Mouse (Mus musculus) hindbrain, embryonic 16.5 days (tissue): ENCODE results near the gene Tnfaip1. TPM values are rescaled to one million over a fixed set of nuclear protein-coding genes. Genes with fewer than 3 reads are reported as not detected.

Source experiments
- ATAC-seq: fragments of 200-750 bp; cut with Nextera tagmentation; 2 replicates; pipeline ENCODE4 v1.8.0; 2017; ENCODE audit warnings: moderate TSS enrichment, moderate library complexity
- H3K27ac ChIP-seq: fragments of 300-500 bp; sonication (generic); 2 replicates; pipeline ENCODE4 v1.5.1; 2014; ENCODE audit warnings: low read depth, mild to moderate bottlenecking, control low read depth, low read length, moderate library complexity
- H3K27me3 ChIP-seq: fragments of 300-500 bp; sonication (generic); replicated peaks from 2 replicates; pipeline ENCODE4 v1.6.1; 2014; ENCODE audit warnings: low read length; ENCODE audit not compliant: control insufficient read depth, insufficient read depth
- H3K36me3 ChIP-seq: fragments of 300-500 bp; sonication (generic); 2 replicates; pipeline ENCODE4 v1.6.1; 2014; ENCODE audit warnings: mild to moderate bottlenecking, low read length, moderate library complexity, mixed read lengths; ENCODE audit not compliant: control insufficient read depth, insufficient read depth
- H3K4me1 ChIP-seq: fragments of 300-500 bp; sonication (generic); 2 replicates; pipeline ENCODE4 v1.6.1; 2014; ENCODE audit warnings: low read depth, low read length; ENCODE audit not compliant: control insufficient read depth, insufficient read depth
- H3K4me2 ChIP-seq: fragments of 300-500 bp; sonication (generic); 2 replicates; pipeline ENCODE4 v1.6.1; 2014; ENCODE audit warnings: mild to moderate bottlenecking, low read length, control low read depth, moderate library complexity
- H3K4me3 ChIP-seq: fragments of 300-500 bp; sonication (generic); 2 replicates; pipeline ENCODE4 v1.5.1; 2014; ENCODE audit warnings: mild to moderate bottlenecking, low read length, control low read depth, moderate library complexity
- H3K9ac ChIP-seq: fragments of 300-500 bp; sonication (generic); 2 replicates; pipeline ENCODE4 v1.6.1; 2014; ENCODE audit warnings: low read depth, mild to moderate bottlenecking, control low read depth, low read length, moderate library complexity
- H3K9me3 ChIP-seq: fragments of 300-500 bp; sonication (generic); 2 replicates; pipeline ENCODE4 v1.6.1; 2014; ENCODE audit warnings: mild to moderate bottlenecking, low read length, moderate library complexity; ENCODE audit not compliant: control insufficient read depth
- WGBS: fragments of 180-500 bp; shearing (Covaris S2); extraction: QIAGEN DNeasy Blood & Tissue Kit; methylation state at CpG from one replicate; pipeline ENCODE4 v1.1.7; 2014; 5-methylcytosine and 5-hydroxymethylcytosine counted together
- polyA plus RNA-seq: library from polyadenylated mRNA; unstranded; fragments of >200 nt; fragmentation: Nextera tagmentation; extraction: Ambion mirVana; gene quantifications from 2 replicates; pipeline ENCODE4 v1.2.1, GENCODE M21; 2015

Gene Tnfaip1
- polyA plus RNA-seq, 1 experiment from 2014 or later = 69.3 TPM

DNA sequence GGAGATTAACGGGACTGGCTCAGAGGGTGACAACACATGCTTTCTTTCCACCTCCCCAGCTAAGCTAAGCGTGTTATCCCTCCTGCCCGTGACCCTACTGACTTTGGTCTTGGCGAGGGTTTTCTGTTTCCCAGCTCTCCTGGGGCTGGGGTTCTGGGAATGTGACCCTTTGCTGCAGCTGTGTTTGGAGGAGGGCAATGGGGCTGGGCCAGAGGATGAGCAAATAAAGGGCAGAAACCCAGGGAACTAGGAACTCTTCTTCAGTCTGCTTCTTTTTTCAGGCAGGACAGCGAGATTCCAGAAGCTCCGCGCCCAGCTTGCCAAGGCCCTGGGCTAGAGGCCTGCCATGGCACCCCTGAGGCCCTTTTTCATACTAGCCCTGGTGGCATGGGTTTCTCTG, 37.1 kb downstream of the Tnfaip1 start, which contains the start of gene Vtn:
TSS of gene Vtn (plus strand) at position 88 of the 400 bp plus-strand sequence.
- WGBS = 51% methylated on average over 7 of the region's 7 CpGs
- peak within 1 kb of the TSS; percentile 93 for H3K27ac ChIP-seq
- H3K4me1 ChIP-seq = peaks cover 15% of the 10 kb centered on the region
- H3K4me3 ChIP-seq = peak within 1 kb of the TSS; percentile 80
- peaks cover 3% of the 10 kb centered on the region; the same call in 1 of the 2 replicates for H3K27me3 ChIP-seq
- no peaks in the 10 kb centered on the region for H3K9me3 ChIP-seq
- H3K4me2 ChIP-seq = peak within 1 kb of the TSS; percentile 73
- H3K36me3 ChIP-seq = no peaks in the 10 kb centered on the region
- H3K9ac ChIP-seq = peak within 1 kb of the TSS; percentile 86
- ATAC-seq = no peak

DNA sequence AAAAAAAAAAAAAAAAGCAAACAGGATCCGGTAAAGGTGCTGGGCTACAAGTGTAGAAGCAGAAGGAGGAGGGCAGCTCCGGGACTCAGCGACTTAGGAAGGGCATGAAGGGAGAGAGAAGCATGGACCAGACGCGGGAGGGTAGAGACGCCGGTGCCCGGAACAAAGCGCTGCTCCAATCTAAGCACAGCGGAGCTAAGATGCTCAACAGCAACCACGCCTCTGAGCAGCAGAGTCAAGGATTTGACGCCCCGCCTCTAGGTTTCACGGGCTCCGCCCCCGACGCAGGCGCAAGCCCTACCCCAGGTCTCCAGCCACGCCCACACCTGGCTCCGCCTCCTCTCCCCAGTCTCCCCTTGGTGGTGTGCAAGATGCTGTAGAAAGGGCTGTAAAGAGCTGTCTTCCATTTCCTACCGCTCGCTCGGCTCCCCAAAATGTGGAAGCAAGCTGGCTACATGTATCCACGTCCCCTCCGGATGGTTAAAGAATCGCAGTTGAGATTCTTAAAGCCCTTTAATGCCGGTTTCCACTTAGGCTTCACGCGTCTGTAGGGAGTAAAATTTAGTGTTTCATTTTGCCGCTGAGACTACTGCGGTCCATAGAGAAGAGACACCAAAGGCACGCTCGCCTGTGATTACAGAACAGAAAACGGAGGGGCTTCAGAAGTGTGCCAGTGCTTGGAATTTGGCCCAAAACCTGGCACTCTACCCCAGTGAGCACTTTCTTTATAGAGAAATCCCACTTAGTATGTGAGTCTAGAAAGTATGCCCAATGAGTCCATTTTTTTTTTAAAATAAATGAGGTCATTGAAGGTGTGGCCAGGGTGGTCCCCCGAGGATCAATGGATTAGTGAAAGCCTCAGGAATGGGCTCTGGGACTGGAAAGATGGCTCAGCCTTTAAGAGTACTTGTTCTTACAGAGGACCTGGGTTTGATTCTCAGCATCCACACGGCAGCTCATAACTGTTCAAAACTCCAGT, 38.3 kb downstream of the Tnfaip1 start, which contains the start of gene Sarm1:
TSS of gene Sarm1 (minus strand) at position 211 of the 979 bp plus-strand sequence.
- WGBS = 3% methylated on average over 36 of the region's 36 CpGs

DNA sequence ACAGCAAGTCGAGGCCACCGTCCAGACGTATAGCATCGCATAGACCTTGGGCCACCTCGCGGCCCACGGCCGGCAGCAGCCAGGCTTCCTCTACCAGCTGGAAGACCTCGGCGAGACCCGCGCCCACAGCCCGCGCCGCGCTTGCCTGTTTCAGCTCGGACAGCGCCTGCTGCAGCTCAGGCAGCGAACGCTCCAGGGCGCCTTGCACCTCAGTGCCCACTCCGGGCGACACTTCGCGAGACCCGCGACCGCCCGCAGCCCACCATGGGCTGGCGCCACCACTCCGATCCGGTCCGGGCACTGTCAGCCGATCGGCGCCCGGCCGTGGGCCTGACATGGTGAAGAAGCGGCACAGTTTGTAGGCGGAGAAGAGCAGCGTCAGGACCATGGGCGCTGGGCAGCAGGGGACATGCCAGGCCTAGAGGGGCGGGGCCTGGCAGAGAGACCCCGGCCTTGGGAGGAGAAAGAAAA, 39.0 kb downstream of the Tnfaip1 start:
- under 1% methylated on average over 44 of the region's 44 CpGs for WGBS
- Histone ChIP-seq H3K4me2 (peak overlapping the region; percentile 73), H3K4me1 (peaks cover 15% of the 10 kb centered on the region), H3K9ac (peak overlapping the region; percentile 86), H3K36me3 (no peaks in the 10 kb centered on the region), H3K9me3 (no peaks in the 10 kb centered on the region), H3K27me3 (peaks cover 3% of the 10 kb centered on the region; the same call in 1 of the 2 replicates), H3K4me3 (peak overlapping the region; percentile 80), H3K27ac (peak overlapping the region; percentile 93)
- ATAC-seq = peak; percentile 86

More for the DNA sequence above, 38.3 kb downstream of the Tnfaip1 start, which contains the start of gene Sarm1:
- Histone ChIP-seq H3K9ac (peak within 1 kb of the TSS; percentile 86), H3K4me1 (peaks cover 15% of the 10 kb centered on the region), H3K27ac (peak within 1 kb of the TSS; percentile 93), H3K36me3 (no peaks in the 10 kb centered on the region), H3K4me3 (peak within 1 kb of the TSS; percentile 80), H3K9me3 (no peaks in the 10 kb centered on the region), H3K27me3 (peaks cover 3% of the 10 kb centered on the region; the same call in 1 of the 2 replicates), H3K4me2 (peak within 1 kb of the TSS; percentile 73)
- peak; percentile 96 for ATAC-seq

DNA sequence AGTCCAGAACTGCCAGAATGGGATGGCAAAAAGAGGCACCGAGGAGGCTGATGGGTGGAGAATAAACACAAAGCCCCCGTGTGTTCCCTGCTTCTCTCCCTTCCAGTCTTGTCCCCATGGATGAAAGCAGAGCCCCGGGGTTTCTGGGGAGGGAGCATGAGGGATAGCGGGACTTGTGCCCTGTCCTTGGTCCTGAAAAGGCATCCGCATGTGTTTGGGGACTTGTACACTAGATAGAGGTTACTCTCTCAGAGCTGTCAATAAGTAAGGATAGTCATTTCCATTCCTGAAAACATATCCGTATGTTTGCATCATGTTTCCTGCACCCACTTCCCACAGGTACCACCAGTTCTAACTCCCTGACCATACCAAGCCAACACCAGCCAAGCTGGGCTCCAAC, 40.2 kb downstream of the Tnfaip1 start:
- Histone ChIP-seq H3K4me1 (peaks cover 18% of the 10 kb centered on the region), H3K4me3 (peak overlapping the region; percentile 80)

DNA sequence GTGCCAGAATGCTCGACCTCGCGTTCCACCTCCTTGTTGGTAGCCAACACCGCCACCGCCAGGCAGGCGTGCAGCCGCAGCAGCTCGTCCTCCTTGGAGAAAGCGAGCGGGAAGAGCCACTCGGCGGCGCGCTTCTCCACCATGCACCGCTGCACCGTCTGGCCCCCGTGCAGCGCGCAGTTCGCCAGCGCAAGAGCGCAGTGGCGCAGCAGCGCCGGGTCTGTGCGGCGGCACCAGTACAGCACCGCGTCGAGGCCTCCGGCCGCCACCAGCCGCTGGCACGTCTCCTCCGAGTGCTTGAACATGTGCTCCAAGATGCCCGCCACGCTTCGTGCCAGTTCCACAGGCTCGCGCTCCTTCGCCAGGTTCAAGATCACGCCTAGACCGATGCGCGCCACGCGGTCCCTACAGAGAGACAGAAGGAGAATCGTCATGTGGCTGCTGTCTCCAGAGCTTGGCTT, 45.3 kb downstream of the Tnfaip1 start:
- H3K36me3 ChIP-seq = peaks cover 15% of the 10 kb centered on the region
- peak overlapping the region; percentile 19 for H3K4me3 ChIP-seq
- no peaks in the 10 kb centered on the region for H3K27me3 ChIP-seq
- ATAC-seq = peak; percentile 80
- H3K4me1 ChIP-seq = peaks cover 13% of the 10 kb centered on the region
- H3K9ac ChIP-seq = peak overlapping the region; percentile 20
- 9% methylated on average over 48 of the region's 48 CpGs for WGBS
- H3K9me3 ChIP-seq = no peaks in the 10 kb centered on the region
- H3K27ac ChIP-seq = no peak overlapping the region
- peak overlapping the region; percentile 47 for H3K4me2 ChIP-seq

More for the DNA sequence above, 40.2 kb downstream of the Tnfaip1 start:
- Histone ChIP-seq H3K4me2 (peak overlapping the region; percentile 73), H3K36me3 (no peaks in the 10 kb centered on the region), H3K9me3 (no peaks in the 10 kb centered on the region), H3K27me3 (peaks cover 3% of the 10 kb centered on the region; the same call in 1 of the 2 replicates), H3K9ac (peak overlapping the region; percentile 86), H3K27ac (peak overlapping the region; percentile 93; the same call in 1 of the 2 replicates)
- 7% methylated on average over 6 of the region's 6 CpGs for WGBS
- ATAC-seq = no peak

DNA sequence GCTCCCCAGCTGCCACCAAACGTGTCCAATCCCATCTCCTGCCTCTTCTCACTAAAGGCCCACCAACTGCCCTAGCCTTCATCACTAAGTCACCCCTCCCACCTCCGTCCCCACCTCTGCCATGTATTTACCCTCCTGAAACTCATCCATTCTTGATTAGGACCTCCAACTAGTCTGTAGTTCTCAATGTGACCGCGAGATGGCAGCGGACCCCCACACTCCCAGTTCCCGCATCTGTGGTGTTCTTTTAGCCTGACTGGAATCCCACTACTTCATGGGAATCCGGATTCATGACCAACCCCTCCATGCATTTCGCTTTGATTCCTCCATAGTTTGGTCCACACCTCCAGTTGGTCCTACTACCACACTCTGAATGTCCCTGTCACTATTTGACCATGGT, 48.0 kb downstream of the Tnfaip1 start:
- ATAC-seq = 0 out of 2 replicates have a peak, but pooled peaks have one; percentile 1
- H3K27ac ChIP-seq = no peak overlapping the region
- H3K36me3 ChIP-seq = peaks cover 24% of the 10 kb centered on the region
- H3K4me2 ChIP-seq = no peak overlapping the region
- peaks cover 9% of the 10 kb centered on the region for H3K4me1 ChIP-seq
- H3K9me3 ChIP-seq = no peaks in the 10 kb centered on the region
- 4% methylated on average over 8 of the region's 8 CpGs for WGBS
- no peak overlapping the region for H3K9ac ChIP-seq
- H3K4me3 ChIP-seq = no peak overlapping the region
- H3K27me3 ChIP-seq = no peaks in the 10 kb centered on the region

DNA sequence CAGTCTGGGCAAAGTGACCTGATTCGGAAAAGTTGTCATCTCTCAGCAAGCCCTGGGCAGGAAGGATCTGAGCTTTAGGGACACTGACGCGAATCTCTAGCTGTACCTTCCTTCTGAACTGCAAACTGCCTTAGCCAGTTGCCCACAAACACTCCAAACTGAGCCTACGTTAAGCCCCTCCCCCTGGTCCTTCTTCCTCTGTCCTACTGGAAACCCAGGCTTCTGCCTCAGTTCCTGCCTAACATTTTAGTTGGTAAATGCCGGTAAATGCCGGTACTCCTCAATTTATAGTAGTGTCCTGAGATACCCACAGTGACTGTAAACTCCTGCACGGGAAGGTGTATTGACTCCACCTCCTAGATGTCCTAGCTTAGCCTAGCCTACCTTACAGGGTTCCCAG, 52.5 kb downstream of the Tnfaip1 start:
- H3K27ac ChIP-seq = no peak overlapping the region
- no peak overlapping the region for H3K4me3 ChIP-seq
- H3K4me2 ChIP-seq = no peak overlapping the region
- no peaks in the 10 kb centered on the region for H3K9me3 ChIP-seq
- H3K36me3 ChIP-seq = peaks cover 48% of the 10 kb centered on the region
- no peaks in the 10 kb centered on the region for H3K4me1 ChIP-seq
- ATAC-seq = no peak
- H3K9ac ChIP-seq = no peak overlapping the region
- no peaks in the 10 kb centered on the region for H3K27me3 ChIP-seq
- 69% methylated on average over 7 of the region's 7 CpGs for whole genome bisulfite sequencing

DNA sequence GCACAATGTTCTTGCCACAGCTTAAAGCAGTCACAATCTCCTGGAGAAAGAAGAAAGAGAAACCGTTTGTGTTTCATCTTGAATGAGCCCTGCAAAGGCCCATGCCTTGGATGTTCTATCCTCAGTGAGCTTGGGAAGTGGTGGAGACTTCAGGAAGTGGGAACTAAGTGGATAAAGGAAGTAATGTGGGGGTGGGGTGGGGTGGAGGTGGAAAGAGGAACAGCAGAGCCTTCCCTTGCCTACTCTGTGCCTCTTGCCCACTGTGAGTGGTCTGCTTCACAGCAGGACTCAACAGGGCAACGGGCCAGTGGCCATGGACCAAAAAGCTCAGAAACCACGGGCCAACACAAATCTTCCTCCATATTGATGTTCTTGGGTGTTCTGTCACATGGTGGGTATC, 60.8 kb downstream of the Tnfaip1 start:
- H3K4me3 ChIP-seq = no peak overlapping the region
- no peaks in the 10 kb centered on the region for H3K9me3 ChIP-seq
- 80% methylated on average over 3 of the region's 3 CpGs for WGBS
- H3K9ac ChIP-seq = no peak overlapping the region
- H3K27me3 ChIP-seq = no peaks in the 10 kb centered on the region
- H3K4me1 ChIP-seq = no peaks in the 10 kb centered on the region
- H3K4me2 ChIP-seq = no peak overlapping the region
- peaks cover 11% of the 10 kb centered on the region for H3K36me3 ChIP-seq
- no peak for ATAC-seq
- H3K27ac ChIP-seq = no peak overlapping the region
